Mouse (Mus musculus): Measurements from ENCODE around the gene Pgpep1.

The Pgpep1 gene

DNA sequence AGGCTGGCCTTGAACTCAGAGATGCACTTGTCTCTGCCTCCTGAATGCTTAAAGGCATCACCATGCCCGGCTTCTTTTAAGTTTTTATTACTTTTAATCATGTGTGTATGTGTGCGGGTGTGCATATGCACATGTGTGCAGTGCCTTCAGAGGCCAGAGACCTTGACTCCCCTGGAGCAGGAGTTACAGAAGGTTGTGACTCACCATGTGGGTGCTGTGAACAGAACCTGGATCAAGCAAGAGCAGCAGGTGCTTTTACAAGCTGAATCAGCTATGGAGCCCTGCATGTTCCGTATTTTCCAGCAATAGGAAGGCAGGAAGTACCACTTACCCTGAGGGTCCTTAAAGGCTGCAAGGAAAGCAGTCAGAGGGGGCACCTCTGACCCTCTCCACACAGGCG lies 31.0 kb upstream of the Pgpep1 start:
- in situ Hi-C loops (cut with MboI; ENCODE audit: low sequenced_read_pairs): no loop called here

DNA sequence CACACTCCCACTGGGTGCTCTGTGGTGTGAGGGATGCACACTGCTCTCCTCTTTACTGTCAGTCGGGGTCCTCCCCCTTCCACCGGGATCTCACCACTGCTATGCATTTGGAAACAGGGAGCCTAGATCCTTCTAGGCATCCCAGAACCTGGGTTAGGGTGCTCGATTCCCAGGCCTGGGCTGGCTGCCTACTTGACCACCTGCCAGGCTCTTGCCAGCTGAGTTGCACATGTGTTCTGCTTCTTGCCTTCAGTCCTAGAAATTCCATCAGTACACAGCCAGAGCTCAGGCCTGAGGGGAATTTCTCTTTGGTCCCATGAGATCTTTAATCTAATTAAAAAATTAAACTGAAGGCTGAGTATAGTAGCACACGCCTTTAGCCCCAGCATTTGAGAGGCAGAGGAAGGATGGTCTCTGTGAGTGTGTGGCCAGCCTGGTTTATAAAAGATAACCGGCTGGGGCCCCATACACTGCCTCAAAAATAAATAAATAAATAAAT lies 29.8 kb upstream of the Pgpep1 start:
- in situ Hi-C loops (cut with MboI; ENCODE audit: low sequenced_read_pairs): no loop called here

GRCm38 (mm10) chr8:70688136-70688535 lies 27.9 kb upstream of the Pgpep1 start:
- in situ Hi-C loops (cut with MboI; ENCODE audit: low sequenced_read_pairs): no loop called here

GRCm38 (mm10) chr8:70687576-70687975 lies 27.4 kb upstream of the Pgpep1 start:
- in situ Hi-C loops (cut with MboI; ENCODE audit: low sequenced_read_pairs): no loop called here

- in situ Hi-C loops (cut with MboI; ENCODE audit: low sequenced_read_pairs): no loop called here
Measured at GRCm38 (mm10) chr8:70684291-70684690, 24.1 kb upstream of the Pgpep1 start.

- in situ Hi-C loops (cut with MboI; ENCODE audit: low sequenced_read_pairs): no loop called here
Measured at GRCm38 (mm10) chr8:70682692-70683091, 22.5 kb upstream of the Pgpep1 start.

GRCm38 (mm10) chr8:70682193-70682592 lies 22.0 kb upstream of the Pgpep1 start:
- in situ Hi-C loops (cut with MboI; ENCODE audit: low sequenced_read_pairs): no loop called here

DNA sequence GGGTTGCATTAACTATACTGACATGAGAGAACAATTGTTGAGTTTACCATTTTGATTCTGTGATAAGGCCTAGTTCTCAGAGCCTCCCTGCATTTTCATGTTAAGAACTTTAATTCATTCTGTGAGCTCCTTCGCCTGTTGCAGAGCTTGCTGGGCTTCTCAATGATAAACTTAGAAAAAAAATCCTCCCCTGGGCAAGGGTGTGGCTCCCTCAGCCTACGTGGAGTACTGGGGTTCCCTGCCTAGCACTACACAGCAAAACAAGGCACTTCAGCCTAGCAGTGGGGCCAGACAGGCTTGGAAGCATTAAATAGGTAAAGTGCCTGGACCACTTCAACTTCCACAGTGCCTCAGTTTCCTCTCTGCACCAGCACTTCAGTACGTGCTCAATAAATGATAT lies 21.2 kb upstream of the Pgpep1 start:
- in situ Hi-C loops (cut with MboI; ENCODE audit: low sequenced_read_pairs): no loop called here

GRCm38 (mm10) chr8:70680039-70680438 lies 19.9 kb upstream of the Pgpep1 start:
- in situ Hi-C loops (cut with MboI; ENCODE audit: low sequenced_read_pairs): no loop called here

DNA sequence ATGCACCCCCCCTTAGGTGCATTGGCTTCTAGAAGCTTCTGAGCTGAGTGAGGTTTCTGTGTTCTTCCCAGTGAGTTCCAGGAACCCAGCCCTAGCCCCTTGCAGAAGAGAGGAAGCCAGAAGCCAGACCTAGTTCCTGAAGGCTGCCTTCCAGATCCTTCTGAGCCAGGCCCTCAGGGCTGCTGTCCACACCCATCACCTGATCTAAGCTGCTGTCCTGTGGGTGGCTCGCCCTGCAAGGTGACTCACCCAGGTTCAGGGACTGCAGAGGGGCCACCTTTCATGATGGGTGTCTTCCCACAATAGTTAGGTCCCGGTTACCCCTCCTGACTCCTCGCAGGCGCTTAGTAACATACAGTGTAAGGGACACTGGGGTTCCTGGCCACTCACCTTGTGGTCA lies 19.2 kb upstream of the Pgpep1 start:
- in situ Hi-C loops (cut with MboI; ENCODE audit: low sequenced_read_pairs): no loop called here

DNA sequence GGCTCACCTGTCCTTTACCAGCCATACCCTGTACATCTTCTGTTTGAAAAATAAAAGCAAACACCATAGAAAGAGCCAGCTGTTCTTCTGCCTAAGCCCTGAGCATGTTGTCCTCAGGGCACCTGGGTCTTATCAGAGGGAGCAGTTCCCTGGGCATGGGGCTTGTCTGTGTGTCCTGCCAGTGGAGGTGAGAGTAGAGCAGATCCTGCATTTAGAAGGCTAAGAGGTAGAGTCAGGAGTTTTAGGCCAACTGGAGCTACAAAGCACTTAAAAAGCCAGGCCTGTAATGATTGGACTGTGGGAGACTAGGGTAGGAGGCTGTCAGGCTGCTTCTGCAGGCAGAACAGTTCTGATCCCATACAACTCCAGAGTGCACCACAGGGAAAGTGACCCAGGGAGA lies 18.5 kb upstream of the Pgpep1 start:
- in situ Hi-C loops (cut with MboI; ENCODE audit: low sequenced_read_pairs): no loop called here

DNA sequence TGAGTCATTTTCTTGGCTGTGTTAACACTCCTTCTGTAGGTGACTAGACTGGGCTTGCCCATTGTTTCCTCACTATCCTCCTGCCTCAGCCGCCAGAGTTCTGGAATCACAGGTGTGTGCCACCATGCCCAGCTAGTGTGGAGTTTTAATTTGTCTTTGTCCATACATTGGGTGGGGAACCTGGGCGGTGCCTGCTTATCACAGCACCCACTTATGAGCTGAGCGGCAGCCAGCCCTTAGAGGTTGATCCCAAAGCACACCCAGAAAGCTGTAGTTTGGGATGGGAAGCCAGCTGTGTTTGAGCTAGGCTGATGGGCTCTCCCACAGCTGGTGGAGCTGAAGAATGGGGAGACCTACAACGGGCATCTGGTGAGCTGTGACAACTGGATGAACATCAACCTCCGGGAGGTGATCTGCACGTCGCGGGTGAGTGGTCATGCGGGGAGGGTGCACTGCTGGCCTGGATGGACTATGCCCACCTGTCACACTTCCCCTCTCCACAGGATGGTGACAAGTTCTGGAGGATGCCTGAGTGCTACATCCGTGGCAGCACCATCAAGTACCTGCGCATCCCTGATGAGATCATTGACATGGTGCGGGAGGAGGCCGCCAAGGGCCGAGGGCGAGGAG lies 17.4 kb upstream of the Pgpep1 start:
- in situ Hi-C loops (cut with MboI; ENCODE audit: low sequenced_read_pairs): no loop called here

DNA sequence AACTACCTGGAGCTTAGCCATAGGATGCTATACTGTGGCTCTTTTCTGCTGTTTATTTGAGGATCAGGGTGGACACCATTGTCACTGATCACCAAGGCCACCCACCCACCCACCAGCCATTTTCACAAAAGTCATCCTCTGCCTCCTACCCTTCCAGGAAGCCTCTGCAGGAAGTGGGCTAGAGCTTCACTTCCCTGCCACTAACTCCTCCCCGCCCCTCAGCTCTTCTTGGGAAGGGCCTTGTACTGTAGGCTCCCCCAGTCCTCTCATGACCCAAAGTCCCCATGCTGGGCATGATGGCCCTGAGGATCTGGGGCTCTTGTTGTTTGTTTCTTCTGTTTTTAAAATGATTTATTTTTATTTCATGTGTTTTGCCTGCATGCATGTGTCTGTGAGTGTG lies 15.1 kb upstream of the Pgpep1 start:
- in situ Hi-C loops (cut with MboI; ENCODE audit: low sequenced_read_pairs): no loop called here

DNA sequence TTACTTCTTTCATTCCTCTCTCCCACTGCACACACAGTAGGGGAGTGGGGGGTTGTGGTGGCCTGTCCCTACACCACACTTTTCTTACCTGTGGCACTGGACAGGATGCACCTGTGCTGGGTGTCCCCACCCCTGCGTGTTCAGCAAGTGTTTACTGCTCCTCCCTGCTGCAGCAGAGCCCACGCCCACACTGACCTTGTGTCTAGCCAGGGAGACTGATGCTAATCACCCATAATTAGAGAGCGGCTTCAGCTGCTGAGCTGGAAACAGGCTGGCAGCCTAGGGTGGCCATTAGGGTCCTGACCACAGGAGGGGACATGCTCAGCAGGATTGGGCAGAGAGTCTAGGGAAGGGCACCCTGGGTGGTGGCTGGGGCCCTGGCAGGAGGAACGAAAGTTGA lies 14.5 kb upstream of the Pgpep1 start:
- in situ Hi-C loops (cut with MboI; ENCODE audit: low sequenced_read_pairs): no loop called here

DNA sequence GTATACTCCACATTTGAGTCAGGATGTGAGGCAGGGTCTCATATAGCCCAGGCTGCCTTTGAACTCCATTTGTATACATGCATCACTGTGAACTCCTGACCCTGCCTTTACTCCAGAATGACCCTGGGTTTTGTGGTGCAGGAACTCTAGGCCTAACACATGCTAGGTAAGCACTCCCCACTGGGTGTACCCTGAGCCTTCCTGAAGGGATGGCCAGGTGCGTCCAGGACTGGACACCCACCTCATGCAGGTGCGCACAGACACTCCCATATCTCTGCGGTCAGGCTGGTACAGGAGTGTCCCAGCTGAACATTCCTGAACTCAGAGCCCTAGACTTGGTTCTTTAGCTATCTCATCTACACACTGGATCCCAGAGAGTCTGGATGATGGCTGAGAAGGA lies 13.9 kb upstream of the Pgpep1 start:
- in situ Hi-C loops (cut with MboI; ENCODE audit: low sequenced_read_pairs): no loop called here

DNA sequence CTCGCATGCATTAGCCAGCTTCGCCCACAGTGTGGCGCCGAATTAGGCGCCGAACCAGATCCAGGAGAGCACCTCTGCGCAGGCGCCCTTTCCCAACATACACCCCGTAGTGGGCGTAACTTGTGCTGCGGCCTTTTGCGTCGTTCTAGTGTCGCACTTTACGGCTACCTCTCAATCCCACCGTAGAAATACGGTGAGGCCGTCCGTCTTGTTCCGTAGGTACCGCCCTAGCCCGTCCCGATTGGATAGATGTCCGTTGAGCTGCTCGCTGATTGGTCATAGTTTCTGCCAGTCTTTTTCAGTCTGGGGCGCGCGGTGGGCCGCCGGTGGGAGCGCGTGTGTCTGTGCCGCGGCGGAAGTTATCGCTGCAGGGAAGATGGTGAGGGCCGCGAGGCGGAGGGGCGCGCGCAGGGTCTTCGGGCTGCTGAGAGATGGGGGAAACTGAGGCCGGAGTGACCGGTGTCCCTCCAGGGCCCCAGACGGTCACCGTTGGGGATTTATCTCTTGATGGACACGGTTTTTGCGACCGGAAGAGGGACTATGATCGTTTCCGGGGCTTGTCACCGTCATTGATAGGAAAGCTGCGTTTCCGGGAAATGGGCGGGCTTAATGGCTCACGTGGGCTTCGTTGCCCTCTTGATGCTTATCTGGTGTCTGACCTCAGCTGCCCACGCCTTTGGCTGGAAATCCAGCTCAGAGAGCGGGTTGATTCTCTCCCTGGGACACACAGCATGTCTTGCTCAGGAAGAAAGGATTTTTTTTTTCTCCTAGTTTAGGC lies 13.1 kb upstream of the Pgpep1 start, which contains the start of gene Lsm4:
Lsm4 (plus strand) TSS at position 170 of the 778 bp plus-strand sequence.
- in situ Hi-C loops (cut with MboI; ENCODE audit: low sequenced_read_pairs): no loop called here

GRCm38 (mm10) chr8:70672325-70673078 lies 12.3 kb upstream of the Pgpep1 start:
- in situ Hi-C loops (cut with MboI; ENCODE audit: low sequenced_read_pairs): no loop called here

- in situ Hi-C loops (cut with MboI; ENCODE audit: low sequenced_read_pairs): no loop called here
Measured at GRCm38 (mm10) chr8:70671615-70672324, 11.6 kb upstream of the Pgpep1 start.

- in situ Hi-C loops (cut with MboI; ENCODE audit: low sequenced_read_pairs): no loop called here
Measured at GRCm38 (mm10) chr8:70667071-70667470, 6.9 kb upstream of the Pgpep1 start.

DNA sequence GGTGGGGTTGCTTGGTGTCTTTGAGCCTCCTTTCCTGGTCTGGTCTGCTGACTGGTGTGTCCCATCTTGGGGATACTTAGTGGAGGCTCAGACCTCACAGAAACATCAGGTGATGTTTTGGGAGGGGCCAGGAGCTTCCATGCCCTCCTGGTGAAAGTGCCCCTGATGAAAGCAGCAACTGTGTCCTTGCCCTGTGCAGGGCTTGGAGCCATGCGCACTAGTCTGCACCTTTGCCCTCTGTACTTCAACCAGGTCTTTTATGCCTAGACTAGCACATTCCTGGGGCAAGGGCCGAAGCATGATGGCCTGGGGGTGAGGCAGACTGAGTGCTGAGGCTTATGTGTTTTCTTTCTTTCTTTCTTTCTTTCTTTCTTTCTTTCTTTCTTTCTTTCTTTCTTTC lies 5.4 kb upstream of the Pgpep1 start:
- in situ Hi-C loops (cut with MboI; ENCODE audit: low sequenced_read_pairs): no loop called here

GRCm38 (mm10) chr8:70664631-70665030 lies 4.4 kb upstream of the Pgpep1 start:
- in situ Hi-C loops (cut with MboI; ENCODE audit: low sequenced_read_pairs): no loop called here
